Mouse (Mus musculus): Measurements from ENCODE around the gene Gramd1b. TPM values are rescaled to one million over a fixed set of nuclear protein-coding genes. Genes with fewer than 3 reads are reported as not detected.

Gene Gramd1b
- polyA plus RNA-seq, 1 experiment from 2014 or later = 1.3 TPM

GRCm38 (mm10) chr9:40366795-40367194 is 164.4 kb downstream of the Gramd1b start:
- no peaks in the 10 kb centered on the region for H3K9me3 ChIP-seq (replicated peaks; ENCODE audit: control insufficient read depth, low read length)
- no peak for ATAC-seq (ENCODE audit: low read depth)

DNA sequence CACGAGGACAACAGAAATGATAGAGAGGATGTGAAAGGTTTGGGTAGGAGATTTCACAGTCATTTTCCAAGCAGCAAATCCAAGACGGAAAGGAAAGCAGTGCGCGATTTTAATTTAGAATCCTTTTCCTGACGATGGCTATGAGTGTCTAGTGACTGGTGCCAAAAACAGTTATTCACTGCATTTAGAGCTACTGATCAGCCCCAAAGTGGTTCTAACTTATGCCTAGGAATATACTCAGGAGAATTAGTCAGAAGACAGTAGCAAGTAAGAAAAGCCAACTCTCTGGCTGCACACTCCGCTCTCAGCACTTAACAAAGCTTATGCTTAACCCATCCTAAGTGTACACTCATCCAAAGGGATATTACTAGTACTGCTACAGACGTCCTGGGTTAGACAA is 166.9 kb downstream of the Gramd1b start:
- Histone ChIP-seq H3K9me3 (replicated peaks; ENCODE audit: control insufficient read depth, low read length) (no peaks in the 10 kb centered on the region), H3K4me2 (ENCODE audit: low read depth, low read length) (no peak overlapping the region), H3K27ac (ENCODE audit: low read length) (no peak overlapping the region), H3K4me1 (ENCODE audit: control insufficient read depth, low read depth, low read length) (no peaks in the 10 kb centered on the region), H3K27me3 (ENCODE audit: control insufficient read depth, insufficient read depth, low read depth, low read length) (no peaks in the 10 kb centered on the region), H3K36me3 (ENCODE audit: control insufficient read depth, insufficient read depth) (no peaks in the 10 kb centered on the region), H3K4me3 (ENCODE audit: low read depth, low read length) (no peak overlapping the region), H3K9ac (ENCODE audit: low read depth, low read length) (no peak overlapping the region)
- WGBS (ENCODE audit: insufficient replicate concordance) = 71% methylated on average over 7 of the region's 7 CpGs
- no peak for ATAC-seq (ENCODE audit: low read depth)

More at GRCm38 (mm10) chr9:40366795-40367194, 164.4 kb downstream of the Gramd1b start:
- WGBS (ENCODE audit: insufficient replicate concordance) = 74% methylated on average over 8 of the region's 8 CpGs
- Histone ChIP-seq H3K36me3 (ENCODE audit: control insufficient read depth, insufficient read depth) (no peaks in the 10 kb centered on the region), H3K4me1 (ENCODE audit: control insufficient read depth, low read depth, low read length) (no peaks in the 10 kb centered on the region), H3K4me3 (ENCODE audit: low read depth, low read length) (no peak overlapping the region), H3K27ac (ENCODE audit: low read length) (no peak overlapping the region), H3K4me2 (ENCODE audit: low read depth, low read length) (no peak overlapping the region), H3K27me3 (ENCODE audit: control insufficient read depth, insufficient read depth, low read depth, low read length) (no peaks in the 10 kb centered on the region), H3K9ac (ENCODE audit: low read depth, low read length) (no peak overlapping the region)

DNA sequence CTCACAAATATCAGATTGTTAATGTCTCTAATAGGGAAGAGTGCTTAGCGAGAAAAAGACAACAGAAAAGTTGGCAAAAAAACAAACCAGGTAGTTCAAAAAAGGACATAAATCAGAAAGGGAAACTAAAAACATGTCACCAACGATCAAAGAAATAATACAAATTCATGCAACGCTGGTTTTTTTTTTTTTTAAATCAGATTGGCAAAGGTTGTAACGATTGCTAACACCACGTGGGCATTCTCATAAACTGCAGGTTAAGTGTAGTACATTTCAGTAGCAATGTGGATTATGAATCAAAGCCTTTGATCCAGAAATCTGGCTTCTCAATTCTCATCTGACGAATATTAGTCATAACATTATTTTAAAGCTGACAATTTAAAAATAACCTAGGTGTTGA is 169.2 kb downstream of the Gramd1b start:
- Histone ChIP-seq H3K4me3 (ENCODE audit: low read depth, low read length) (no peak overlapping the region), H3K4me1 (ENCODE audit: control insufficient read depth, low read depth, low read length) (no peaks in the 10 kb centered on the region), H3K9ac (ENCODE audit: low read depth, low read length) (no peak overlapping the region), H3K9me3 (replicated peaks; ENCODE audit: control insufficient read depth, low read length) (no peaks in the 10 kb centered on the region), H3K27me3 (ENCODE audit: control insufficient read depth, insufficient read depth, low read depth, low read length) (no peaks in the 10 kb centered on the region), H3K4me2 (ENCODE audit: low read depth, low read length) (no peak overlapping the region), H3K27ac (ENCODE audit: low read length) (no peak overlapping the region), H3K36me3 (ENCODE audit: control insufficient read depth, insufficient read depth) (no peaks in the 10 kb centered on the region)
- WGBS (ENCODE audit: insufficient replicate concordance) = 61% methylated on average over 6 of the region's 6 CpGs
- no peak for ATAC-seq (ENCODE audit: low read depth)

DNA sequence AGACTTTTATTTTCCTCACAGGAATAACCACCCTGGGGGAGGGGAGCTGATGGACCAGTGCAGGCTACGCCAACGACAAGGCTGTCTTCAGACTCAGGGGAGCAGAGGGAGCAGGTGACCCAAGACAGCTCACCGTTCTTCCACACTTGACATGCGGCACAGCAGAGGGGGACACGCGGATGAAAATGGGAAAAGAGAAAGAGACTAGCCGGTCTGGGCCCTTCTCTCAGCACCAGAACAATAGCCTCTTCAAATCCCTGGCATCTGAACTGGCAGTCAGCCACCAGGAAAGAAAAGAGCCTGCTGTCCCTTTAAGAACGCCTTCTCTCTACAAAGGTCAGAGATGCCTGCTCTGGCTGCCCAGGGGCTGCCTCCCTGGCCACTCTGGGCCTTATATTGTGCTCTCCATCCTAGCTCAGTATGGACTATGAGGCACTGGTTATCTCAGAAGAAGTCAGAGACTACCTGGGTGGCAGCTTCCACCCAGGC is 172.7 kb downstream of the Gramd1b start:
- no peaks in the 10 kb centered on the region for H3K36me3 ChIP-seq (ENCODE audit: control insufficient read depth, insufficient read depth)
- H3K4me3 ChIP-seq (ENCODE audit: low read depth, low read length) = no peak overlapping the region
- no peak for ATAC-seq (ENCODE audit: low read depth)
- H3K9me3 ChIP-seq (replicated peaks; ENCODE audit: control insufficient read depth, low read length) = no peaks in the 10 kb centered on the region
- H3K27me3 ChIP-seq (ENCODE audit: control insufficient read depth, insufficient read depth, low read depth, low read length) = no peaks in the 10 kb centered on the region
- WGBS (ENCODE audit: insufficient replicate concordance) = 79% methylated on average over 8 of the region's 8 CpGs
- no peak overlapping the region for H3K4me2 ChIP-seq (ENCODE audit: low read depth, low read length)
- no peak overlapping the region for H3K9ac ChIP-seq (ENCODE audit: low read depth, low read length)
- no peak overlapping the region for H3K27ac ChIP-seq (ENCODE audit: low read length)
- no peaks in the 10 kb centered on the region for H3K4me1 ChIP-seq (ENCODE audit: control insufficient read depth, low read depth, low read length)

GRCm38 (mm10) chr9:40356768-40357446 is 174.3 kb downstream of the Gramd1b start:
- Histone ChIP-seq H3K27ac (ENCODE audit: low read length) (no peak overlapping the region), H3K4me3 (ENCODE audit: low read depth, low read length) (no peak overlapping the region), H3K4me1 (ENCODE audit: control insufficient read depth, low read depth, low read length) (no peaks in the 10 kb centered on the region), H3K36me3 (ENCODE audit: control insufficient read depth, insufficient read depth) (no peaks in the 10 kb centered on the region), H3K9me3 (replicated peaks; ENCODE audit: control insufficient read depth, low read length) (no peaks in the 10 kb centered on the region), H3K9ac (ENCODE audit: low read depth, low read length) (no peak overlapping the region), H3K27me3 (ENCODE audit: control insufficient read depth, insufficient read depth, low read depth, low read length) (no peaks in the 10 kb centered on the region), H3K4me2 (ENCODE audit: low read depth, low read length) (no peak overlapping the region)
- ATAC-seq (ENCODE audit: low read depth) = no peak
- 79% methylated on average over 4 of the region's 4 CpGs for WGBS (ENCODE audit: insufficient replicate concordance)

DNA sequence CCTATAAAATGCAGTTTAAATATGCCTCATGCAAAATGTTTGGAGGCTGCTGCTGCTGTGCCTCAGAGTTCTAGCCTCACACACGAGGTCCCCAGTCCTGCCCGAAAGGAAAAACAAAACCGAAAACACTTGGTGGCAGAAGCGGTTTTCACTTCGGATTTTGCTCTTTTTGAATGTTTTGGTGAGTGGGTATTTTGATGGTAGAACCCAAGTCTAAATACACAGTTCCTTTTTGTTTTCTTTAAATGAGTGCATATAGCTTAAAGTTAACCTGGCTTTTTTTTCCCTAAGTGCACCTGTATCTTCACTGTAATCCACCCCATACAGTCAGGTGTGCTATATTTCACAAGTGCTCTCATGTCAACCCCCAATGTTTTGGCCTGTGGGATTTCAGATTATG is 174.8 kb downstream of the Gramd1b start:
- no peaks in the 10 kb centered on the region for H3K4me1 ChIP-seq (ENCODE audit: control insufficient read depth, low read depth, low read length)
- H3K36me3 ChIP-seq (ENCODE audit: control insufficient read depth, insufficient read depth) = no peaks in the 10 kb centered on the region
- no peak for ATAC-seq (ENCODE audit: low read depth)
- no peaks in the 10 kb centered on the region for H3K9me3 ChIP-seq (replicated peaks; ENCODE audit: control insufficient read depth, low read length)
- H3K9ac ChIP-seq (ENCODE audit: low read depth, low read length) = no peak overlapping the region
- no peaks in the 10 kb centered on the region for H3K27me3 ChIP-seq (ENCODE audit: control insufficient read depth, insufficient read depth, low read depth, low read length)
- WGBS (ENCODE audit: insufficient replicate concordance) = 75% methylated on average over 5 of the region's 5 CpGs
- no peak overlapping the region for H3K4me3 ChIP-seq (ENCODE audit: low read depth, low read length)
- H3K27ac ChIP-seq (ENCODE audit: low read length) = no peak overlapping the region
- H3K4me2 ChIP-seq (ENCODE audit: low read depth, low read length) = no peak overlapping the region

DNA sequence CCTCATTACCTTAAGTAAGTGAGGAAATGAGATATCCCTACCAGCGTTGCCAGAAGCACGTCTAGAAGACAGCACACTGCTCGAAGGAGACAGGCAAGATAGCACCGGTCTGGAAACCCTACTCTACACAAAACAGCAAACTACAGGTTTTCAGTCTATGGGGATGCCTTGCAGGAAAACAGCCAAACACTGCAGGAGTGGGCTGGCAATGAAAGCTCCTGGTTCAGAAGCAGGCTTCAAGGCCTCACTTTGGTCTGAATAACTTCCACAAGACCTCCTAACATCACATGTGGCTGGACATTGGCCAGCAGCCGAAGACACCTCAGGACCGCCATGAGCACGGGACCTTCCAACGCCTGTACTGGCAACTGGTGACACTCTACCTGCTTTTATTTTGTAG is 175.8 kb downstream of the Gramd1b start:
- no peak overlapping the region for H3K4me2 ChIP-seq (ENCODE audit: low read depth, low read length)
- H3K4me1 ChIP-seq (ENCODE audit: control insufficient read depth, low read depth, low read length) = no peaks in the 10 kb centered on the region
- no peak overlapping the region for H3K27ac ChIP-seq (ENCODE audit: low read length)
- H3K4me3 ChIP-seq (ENCODE audit: low read depth, low read length) = no peak overlapping the region
- H3K9ac ChIP-seq (ENCODE audit: low read depth, low read length) = no peak overlapping the region
- H3K36me3 ChIP-seq (ENCODE audit: control insufficient read depth, insufficient read depth) = no peaks in the 10 kb centered on the region
- H3K9me3 ChIP-seq (replicated peaks; ENCODE audit: control insufficient read depth, low read length) = no peaks in the 10 kb centered on the region
- no peak for ATAC-seq (ENCODE audit: low read depth)
- 74% methylated on average over 8 of the region's 8 CpGs for WGBS (ENCODE audit: insufficient replicate concordance)
- no peaks in the 10 kb centered on the region for H3K27me3 ChIP-seq (ENCODE audit: control insufficient read depth, insufficient read depth, low read depth, low read length)

- no peak overlapping the region for H3K27ac ChIP-seq (ENCODE audit: low read length)
- no peak overlapping the region for H3K4me3 ChIP-seq (ENCODE audit: low read depth, low read length)
- H3K27me3 ChIP-seq (ENCODE audit: control insufficient read depth, insufficient read depth, low read depth, low read length) = no peaks in the 10 kb centered on the region
- H3K9ac ChIP-seq (ENCODE audit: low read depth, low read length) = no peak overlapping the region
- H3K4me2 ChIP-seq (ENCODE audit: low read depth, low read length) = no peak overlapping the region
- no peaks in the 10 kb centered on the region for H3K36me3 ChIP-seq (ENCODE audit: control insufficient read depth, insufficient read depth)
- no peaks in the 10 kb centered on the region for H3K4me1 ChIP-seq (ENCODE audit: control insufficient read depth, low read depth, low read length)
- ATAC-seq (ENCODE audit: low read depth) = no peak
- no peaks in the 10 kb centered on the region for H3K9me3 ChIP-seq (replicated peaks; ENCODE audit: control insufficient read depth, low read length)
- 68% methylated on average over 6 of the region's 6 CpGs for WGBS (ENCODE audit: insufficient replicate concordance)
Observed at GRCm38 (mm10) chr9:40353596-40353995, 177.6 kb downstream of the Gramd1b start.

DNA sequence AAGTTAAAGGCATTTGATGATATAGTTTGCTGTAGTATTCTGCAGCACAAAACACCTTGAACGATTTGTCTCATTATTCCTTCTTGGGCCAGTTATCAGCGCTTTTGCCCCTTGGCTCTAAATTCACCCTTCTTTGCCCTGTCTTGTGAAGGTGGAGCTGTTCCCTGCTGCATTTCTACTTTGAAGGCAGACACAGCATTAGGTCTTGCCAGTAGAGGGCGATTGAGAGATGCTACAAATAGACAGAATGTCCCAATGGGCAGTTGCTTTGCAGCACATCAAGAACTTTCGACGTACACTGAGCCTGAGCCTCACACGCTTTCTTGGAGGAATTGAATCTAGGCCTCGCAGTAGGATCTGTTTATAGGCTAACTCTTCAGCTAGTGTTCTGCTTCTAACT is 180.5 kb downstream of the Gramd1b start:
- no peaks in the 10 kb centered on the region for H3K9me3 ChIP-seq (replicated peaks; ENCODE audit: control insufficient read depth, low read length)
- H3K9ac ChIP-seq (ENCODE audit: low read depth, low read length) = no peak overlapping the region
- no peaks in the 10 kb centered on the region for H3K27me3 ChIP-seq (ENCODE audit: control insufficient read depth, insufficient read depth, low read depth, low read length)
- no peak for ATAC-seq (ENCODE audit: low read depth)
- H3K4me2 ChIP-seq (ENCODE audit: low read depth, low read length) = no peak overlapping the region
- no peaks in the 10 kb centered on the region for H3K36me3 ChIP-seq (ENCODE audit: control insufficient read depth, insufficient read depth)
- H3K4me3 ChIP-seq (ENCODE audit: low read depth, low read length) = no peak overlapping the region
- 20% methylated on average over 7 of the region's 7 CpGs for WGBS (ENCODE audit: insufficient replicate concordance)
- H3K4me1 ChIP-seq (ENCODE audit: control insufficient read depth, low read depth, low read length) = no peaks in the 10 kb centered on the region
- no peak overlapping the region for H3K27ac ChIP-seq (ENCODE audit: low read length)

All from liver, embryonic 16.5 days (tissue).